Mouse (Mus musculus) G1E (cell line): Measurements from ENCODE around the gene St5.

Experiments
- CTCF ChIP-seq: IDR thresholded peaks from 2 replicates; pipeline ENCODE4 v1.5.1; 2012; ENCODE audit warnings: low read depth, low read length, inconsistent platforms, mixed read lengths
- GATA1 ChIP-seq: IDR thresholded peaks from 2 replicates; pipeline ENCODE4 v1.6.1; 2012; ENCODE audit warnings: borderline replicate concordance, low read length, inconsistent platforms, mixed read lengths
- GATA2 ChIP-seq: IDR thresholded peaks from 2 replicates; pipeline ENCODE4 v1.6.1; 2012; ENCODE audit warnings: low read depth, low read length, inconsistent platforms, borderline replicate concordance
- POLR2AphosphoS5 ChIP-seq: IDR thresholded peaks from 2 replicates; pipeline ENCODE4 v1.6.1; 2012; ENCODE audit warnings: low read depth, low read length, inconsistent platforms; ENCODE audit not compliant: insufficient replicate concordance
- TAL1 ChIP-seq: conservative IDR thresholded peaks from 2 replicates; pipeline ENCODE4 v1.6.1; 2012; ENCODE audit warnings: low read depth, low read length, inconsistent platforms, mixed read lengths

DNA sequence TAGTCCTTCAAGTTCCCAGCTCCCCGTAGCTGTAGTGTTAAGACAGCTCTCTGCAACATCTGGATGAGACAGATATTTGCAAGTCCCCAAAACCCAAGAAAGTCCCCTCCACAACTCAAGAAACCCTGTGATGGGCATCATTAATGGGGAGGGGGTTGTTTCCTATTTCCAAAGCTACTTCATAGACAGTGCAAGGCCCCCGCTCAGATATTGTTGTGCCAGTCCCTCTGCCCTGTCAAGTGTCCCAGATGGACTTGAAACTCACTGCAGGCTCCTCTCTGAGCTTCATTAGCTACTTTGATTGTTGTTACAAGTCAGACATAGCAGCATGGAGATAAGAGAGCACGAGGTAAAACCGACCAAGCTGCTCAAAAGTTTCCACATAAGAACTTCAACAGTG, 87.8 kb downstream of the St5 start:
- TF ChIP-seq CTCF (no peak), TAL1 (no peak), GATA1 (no peak), POLR2AphosphoS5 (no peak), GATA2 (no peak)
